Mouse (Mus musculus) midbrain, embryonic 15.5 days (tissue): ENCODE measurements around the gene Aadat. TPM values are rescaled to one million over a fixed set of nuclear protein-coding genes. Genes with fewer than 3 reads are reported as not detected.
"Not testable (repeated sequence)": the region's sequence is repeated elsewhere in the genome, so short reads cannot be mapped to it uniquely, and the experiment has no call there.

ENCODE experiments used
- ATAC-seq: fragments of 200-750 bp; cut with Nextera tagmentation; replicated peaks from 2 replicates; pipeline ENCODE4 v1.8.0; 2017; ENCODE audit warnings: moderate TSS enrichment
- H3K27ac ChIP-seq: fragments of 300-500 bp; sonication (generic); 2 replicates; pipeline ENCODE4 v1.5.1; 2015; ENCODE audit warnings: mild to moderate bottlenecking, inconsistent platforms
- H3K27me3 ChIP-seq: fragments of 300-500 bp; sonication (generic); replicated peaks from 2 replicates; pipeline ENCODE4 v1.6.1; 2015; ENCODE audit warnings: inconsistent platforms
- H3K36me3 ChIP-seq: fragments of 300-500 bp; sonication (generic); replicated peaks from 2 replicates; pipeline ENCODE4 v1.6.1; 2015; ENCODE audit warnings: inconsistent platforms
- H3K4me1 ChIP-seq: fragments of 300-500 bp; sonication (generic); 2 replicates; pipeline ENCODE4 v1.6.1; 2015; ENCODE audit warnings: inconsistent platforms
- H3K4me2 ChIP-seq: fragments of 300-500 bp; sonication (generic); 2 replicates; pipeline ENCODE4 v1.6.1; 2015; ENCODE audit warnings: inconsistent platforms, mild to moderate bottlenecking, moderate library complexity
- H3K4me3 ChIP-seq: fragments of 300-500 bp; sonication (generic); 2 replicates; pipeline ENCODE4 v1.5.1; 2015; ENCODE audit warnings: mild to moderate bottlenecking, inconsistent platforms
- H3K9ac ChIP-seq: fragments of 300-500 bp; sonication (generic); 2 replicates; pipeline ENCODE4 v1.6.1; 2015; ENCODE audit warnings: mild to moderate bottlenecking, inconsistent platforms
- H3K9me3 ChIP-seq: fragments of 300-500 bp; sonication (generic); 2 replicates; pipeline ENCODE4 v1.6.1; 2016; ENCODE audit warnings: inconsistent platforms
- WGBS: fragments of 180-500 bp; shearing (Covaris S2); methylation state at CpG from one replicate; pipeline ENCODE4 v1.1.7; 2015; ENCODE audit warnings: mixed read lengths; 5-methylcytosine and 5-hydroxymethylcytosine counted together
- polyA plus RNA-seq: library from polyadenylated mRNA; unstranded; fragments of >200 nt; fragmentation: Nextera tagmentation; extraction: Ambion mirVana; gene quantifications from 2 replicates; pipeline ENCODE4 v1.2.1, GENCODE M21; 2015

Aadat gene
- polyA plus RNA-seq, 1 experiment from 2014 or later = 1.9 TPM

DNA sequence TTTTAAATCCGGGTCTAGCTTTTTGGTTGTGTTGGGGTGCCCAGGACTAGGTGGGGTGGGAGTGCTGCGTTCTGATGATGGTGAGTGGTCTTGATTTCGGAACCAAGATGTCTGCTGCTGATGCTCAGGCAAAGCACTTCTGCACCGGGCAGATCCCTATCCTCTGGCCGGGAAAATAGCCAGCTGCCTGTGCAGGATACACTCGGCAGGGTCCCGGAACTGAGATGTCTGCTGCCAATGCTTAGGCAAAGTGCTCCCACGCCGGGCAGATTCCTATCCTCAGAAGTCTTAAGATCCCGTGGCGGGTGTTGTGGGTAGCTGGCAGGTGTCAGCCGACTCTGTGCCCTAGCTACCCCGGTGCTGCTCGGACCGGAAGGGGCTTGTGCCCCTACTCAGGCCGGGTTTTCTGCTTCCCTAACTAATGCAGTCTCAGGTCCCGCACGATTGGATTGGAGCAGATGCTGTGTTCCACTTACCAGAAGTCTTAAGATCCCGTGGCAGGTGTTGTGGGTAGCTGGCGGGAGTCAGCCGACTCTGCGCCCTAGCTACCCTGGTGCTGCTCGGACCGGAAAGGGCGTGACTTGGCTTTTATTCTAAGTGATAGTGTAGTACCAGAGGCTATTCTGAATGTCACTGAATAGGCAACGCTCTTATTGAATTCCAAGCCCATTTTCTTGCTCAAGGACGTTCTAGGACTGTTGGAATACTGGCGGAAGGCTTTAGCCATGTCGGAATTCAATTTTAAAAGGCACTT, 85.8 kb downstream of the Aadat start:
- ATAC-seq, H3K4me3 ChIP-seq, H3K36me3 ChIP-seq, H3K27me3 ChIP-seq, H3K27ac ChIP-seq, H3K9ac ChIP-seq, H3K4me2 ChIP-seq, H3K9me3 ChIP-seq, H3K4me1 ChIP-seq: not testable (repeated sequence)
- WGBS = 89% methylated on average over 29 of the region's 29 CpGs

DNA sequence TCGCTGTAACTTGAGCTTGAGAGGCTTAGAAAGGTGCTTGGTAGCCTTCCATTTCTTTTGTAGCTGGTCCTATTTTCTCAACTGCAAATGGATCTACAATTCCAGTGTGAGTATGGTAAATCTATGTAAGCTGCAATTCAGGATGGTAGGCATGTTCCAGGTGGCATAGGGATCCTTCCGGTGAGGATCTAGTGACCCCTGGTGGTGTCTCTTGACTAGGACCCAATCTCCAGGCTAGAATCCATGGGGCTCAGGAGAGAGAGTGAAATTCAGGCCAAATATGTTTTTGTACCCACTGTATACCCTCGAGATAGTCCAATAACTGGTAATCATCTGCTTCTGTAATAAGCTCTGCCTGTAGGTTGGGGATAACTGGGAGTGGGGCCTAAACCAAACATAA, 89.0 kb downstream of the Aadat start:
- WGBS = 66% methylated on average over 3 of the region's 3 CpGs
- Histone ChIP-seq H3K4me1 (no peaks in the 10 kb centered on the region), H3K27ac (no peak overlapping the region), H3K4me2 (no peak overlapping the region), H3K36me3 (no peaks in the 10 kb centered on the region), H3K27me3 (no peaks in the 10 kb centered on the region), H3K9me3 (no peaks in the 10 kb centered on the region), H3K9ac (no peak overlapping the region), H3K4me3 (no peak overlapping the region)
- ATAC-seq = no peak

Other genes with a start within 250 kb of the Aadat start
- not detected in 2 replicates for gene Gm10283, start 2.7 kb upstream of the Aadat start, polyA plus RNA-seq
- 2.5 and 2.6 TPM in 2 replicates for gene Mfap3l, start 126.9 kb downstream of the Aadat start, polyA plus RNA-seq